Mouse (Mus musculus) effector memory CD4-positive, alpha-beta T cell, adult 7 months (primary cell): ENCODE data around the gene Tbrg1. TPM values are rescaled to one million over a fixed set of nuclear protein-coding genes. Genes with fewer than 3 reads are reported as not detected.

ENCODE experiments used
- polyA plus RNA-seq: library from polyadenylated mRNA; unstranded; fragments of 100-300 nt; shearing (Covaris generic); gene quantifications from one replicate; pipeline ENCODE4 v1.2.1, GENCODE M21; 2017

Tbrg1 gene
- 141 TPM for polyA plus RNA-seq

DNA sequence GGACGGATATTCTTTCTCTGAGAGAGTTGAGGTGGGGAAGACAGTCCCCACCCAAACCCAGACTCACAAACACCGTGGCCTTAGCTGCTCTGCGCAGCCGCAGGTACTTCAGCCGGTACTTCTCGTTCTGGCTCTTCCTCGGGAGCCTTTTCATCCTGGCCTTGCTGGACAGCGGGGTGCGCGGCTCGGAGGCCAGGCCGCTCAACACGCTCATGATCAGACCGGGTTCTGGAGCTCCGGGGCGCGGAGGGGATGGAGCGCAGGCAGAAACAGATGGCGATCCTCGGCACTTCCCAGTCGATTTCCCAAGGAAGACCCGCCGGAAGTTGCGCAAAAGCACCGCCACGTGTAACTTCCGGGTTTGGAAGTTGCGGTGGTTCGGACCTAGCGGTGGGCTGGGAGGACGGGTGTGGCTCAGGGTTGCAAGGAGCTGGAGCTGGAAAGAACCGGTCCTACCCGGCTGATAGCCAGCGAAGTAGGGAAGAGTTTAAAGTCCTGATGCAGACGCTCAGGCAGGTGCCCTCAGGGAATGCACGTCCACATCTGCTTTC lies at the start of gene Tbrg1:
Gene Tbrg1 (minus strand): TSS at position 382 of the 551 bp plus-strand sequence.

GRCm38 (mm10) chr9:37669115-37669514 lies 12.0 kb upstream of the Tbrg1 start, which contains the start of gene Panx3:
TSS of gene Panx3 (minus strand) at chr9:37669235.

DNA sequence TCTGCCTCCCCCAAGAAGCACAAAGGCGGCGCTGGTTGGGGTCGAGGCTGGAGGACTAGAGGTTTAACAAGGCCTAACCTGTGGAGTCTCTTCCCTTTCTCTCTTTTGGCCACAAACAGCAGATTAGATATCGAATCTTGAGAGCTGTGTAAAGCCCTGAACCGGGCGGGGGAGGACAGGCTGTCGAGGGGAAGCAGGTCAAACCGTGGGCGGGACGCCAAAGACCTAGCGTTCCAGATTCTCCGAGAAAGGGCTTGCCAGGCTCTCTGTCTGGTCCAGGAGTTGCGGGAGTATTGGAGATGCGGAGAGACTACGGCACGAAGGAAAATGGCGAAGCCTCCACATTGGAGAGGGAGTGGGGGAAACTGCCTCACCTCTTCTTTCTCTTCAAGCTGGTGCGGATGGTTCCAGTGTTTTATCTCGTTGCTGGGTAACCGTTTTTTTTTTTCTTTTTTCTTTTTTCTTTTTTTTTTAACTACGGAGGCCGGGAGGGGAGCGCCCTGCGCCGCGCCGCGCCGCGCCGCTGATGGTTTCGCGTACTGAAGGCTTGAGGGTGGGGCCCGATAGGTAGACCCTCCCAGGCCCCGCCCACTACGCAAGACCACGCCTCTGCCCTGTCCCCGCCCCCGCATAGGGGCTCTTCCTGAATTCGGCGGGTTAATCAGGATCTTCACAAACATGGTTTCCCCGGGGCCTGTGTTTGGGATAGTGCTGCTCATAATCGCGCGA lies 43.8 kb downstream of the Tbrg1 start, which contains the start of gene Spa17:
Gene Spa17 (minus strand): TSS at position 541 of the 729 bp plus-strand sequence.

Other genes starting within 250 kb of the Tbrg1 start
- gene Robo3, start 224.1 kb downstream of the Tbrg1 start, polyA plus RNA-seq = 0.43 TPM
- gene Msantd2, start 168.0 kb downstream of the Tbrg1 start, polyA plus RNA-seq = 36.0 TPM
- gene Esam, start 129.2 kb downstream of the Tbrg1 start, polyA plus RNA-seq = not detected
- gene Vsig2, start 118.1 kb downstream of the Tbrg1 start, polyA plus RNA-seq = 0.69 TPM
- 0.44 TPM for gene Nrgn, start 104.4 kb downstream of the Tbrg1 start, polyA plus RNA-seq
- gene Siae, start 101.6 kb downstream of the Tbrg1 start, polyA plus RNA-seq = 11.1 TPM
- gene Spa17, start 43.6 kb downstream of the Tbrg1 start, polyA plus RNA-seq = not detected
- gene Panx3, start 11.9 kb upstream of the Tbrg1 start, polyA plus RNA-seq = 0.44 TPM
- gene Olfr160, start 58.9 kb upstream of the Tbrg1 start, polyA plus RNA-seq = 0.27 TPM
- gene Olfr874, start 87.8 kb upstream of the Tbrg1 start, polyA plus RNA-seq = not detected
- gene Olfr875, start 114.5 kb upstream of the Tbrg1 start, polyA plus RNA-seq = not detected
- gene Olfr876, start 145.7 kb upstream of the Tbrg1 start, polyA plus RNA-seq = 0.62 TPM
- 0.13 TPM for gene Olfr877, start 197.0 kb upstream of the Tbrg1 start, polyA plus RNA-seq
- gene Olfr145, start 239.4 kb upstream of the Tbrg1 start, polyA plus RNA-seq = 0.15 TPM